Mouse (Mus musculus) C2C12 (cell line): ENCODE results near the gene Ilvbl. TPM values are rescaled to one million over a fixed set of nuclear protein-coding genes. Genes with fewer than 3 reads are reported as not detected.

ENCODE experiments used
- H3K27me3 ChIP-seq: one replicate; pipeline ENCODE4 v1.6.1; 2011; ENCODE audit not compliant: control insufficient read depth, insufficient read depth, insufficient read length
- H3K36me3 ChIP-seq: one replicate; pipeline ENCODE4 v1.6.1; 2011; ENCODE audit not compliant: control insufficient read depth, insufficient read depth
- H3K4me3 ChIP-seq: one replicate; pipeline ENCODE4 v1.5.1; 2011; ENCODE audit warnings: mild to moderate bottlenecking, control low read depth; ENCODE audit not compliant: poor library complexity, insufficient read depth, severe bottlenecking
- H3K79me2 ChIP-seq: one replicate; pipeline ENCODE4 v1.6.1; 2011; ENCODE audit not compliant: control insufficient read depth, insufficient read depth
- H3K79me3 ChIP-seq: one replicate; pipeline ENCODE4 v1.6.1; 2011; ENCODE audit warnings: low read depth, control low read depth
- H3ac ChIP-seq: one replicate; pipeline ENCODE3; 2011; ENCODE audit warnings: low read depth; ENCODE audit not compliant: control insufficient read depth, insufficient read length
- CEBPB ChIP-seq: IDR thresholded peaks from one replicate; pipeline ENCODE4 v1.6.1; 2011; ENCODE audit warnings: low read depth, mild to moderate bottlenecking, control low read depth, moderate library complexity
- CTCF ChIP-seq: IDR thresholded peaks from one replicate; pipeline ENCODE4 v1.5.1; 2011; ENCODE audit not compliant: control insufficient read depth, insufficient read depth, insufficient read length
- FOSL1 ChIP-seq: IDR thresholded peaks from one replicate; pipeline ENCODE4 v1.8.0; 2011; ENCODE audit warnings: mild to moderate bottlenecking, low read length; ENCODE audit not compliant: poor library complexity, insufficient read depth, severe bottlenecking
- MAX ChIP-seq: IDR thresholded peaks from one replicate; pipeline ENCODE4 v1.6.1; 2011; ENCODE audit warnings: mild to moderate bottlenecking, control low read depth
- MYOD1 ChIP-seq: IDR thresholded peaks from one replicate; pipeline ENCODE4 v1.6.1; 2011; ENCODE audit warnings: low read depth; ENCODE audit not compliant: control insufficient read depth, insufficient read length
- MYOG ChIP-seq: IDR thresholded peaks from one replicate; pipeline ENCODE4 v1.6.1; 2011; ENCODE audit not compliant: control insufficient read depth, insufficient read length; ENCODE audit errors: extremely low read depth
- USF1 ChIP-seq: IDR thresholded peaks from one replicate; pipeline ENCODE4 v1.6.1; 2011; ENCODE audit warnings: low read depth, mild to moderate bottlenecking, control low read depth, moderate library complexity
- polyA plus RNA-seq: library from polyadenylated mRNA; unstranded; fragments of >200 nt; fragmentation: generic; extraction: Trizol; gene quantifications from one replicate; pipeline ENCODE4 v1.2.1, GENCODE M21; 2012; ENCODE audit warnings: missing spikeins

Ilvbl gene
- polyA plus RNA-seq, 1 experiment, result 23.7 TPM

GRCm38 (mm10) chr10:78585606-78586005 is 11.5 kb downstream of the Ilvbl start:
- no peak for TF ChIP-seq FOSL1
- no peak for TF ChIP-seq USF1
- TF ChIP-seq MYOG, result no peak
- TF ChIP-seq MYOD1, result no peak
- no peak for TF ChIP-seq CEBPB
- no peak for TF ChIP-seq MAX
- TF ChIP-seq CTCF, result no peak
- Histone ChIP-seq H3K79me3 (peaks cover 8% of the 10 kb centered on the region), H3K27me3 (no peaks in the 10 kb centered on the region), H3K79me2 (peaks cover 22% of the 10 kb centered on the region), H3K36me3 (peaks cover 66% of the 10 kb centered on the region), H3ac (no peak overlapping the region), H3K4me3 (no peak overlapping the region)

GRCm38 (mm10) chr10:78586026-78586425 is 11.9 kb downstream of the Ilvbl start:
- peaks cover 66% of the 10 kb centered on the region for H3K36me3 ChIP-seq

GRCm38 (mm10) chr10:78589291-78589690 is 15.1 kb downstream of the Ilvbl start:
- no peak overlapping the region for H3K4me3 ChIP-seq
- peaks cover 17% of the 10 kb centered on the region for H3K79me3 ChIP-seq
- no peaks in the 10 kb centered on the region for H3K27me3 ChIP-seq
- H3ac ChIP-seq, result no peak overlapping the region
- peaks cover 54% of the 10 kb centered on the region for H3K36me3 ChIP-seq
- TF ChIP-seq CTCF (no peak), USF1 (no peak), MYOD1 (no peak)
- peaks cover 33% of the 10 kb centered on the region for H3K79me2 ChIP-seq

More at GRCm38 (mm10) chr10:78586026-78586425, 11.9 kb downstream of the Ilvbl start:
- H3K79me3 ChIP-seq, result peaks cover 10% of the 10 kb centered on the region
- H3ac ChIP-seq, result no peak overlapping the region
- peaks cover 26% of the 10 kb centered on the region for H3K79me2 ChIP-seq
- H3K4me3 ChIP-seq, result no peak overlapping the region
- H3K27me3 ChIP-seq, result no peaks in the 10 kb centered on the region
- TF ChIP-seq CTCF, result no peak
- TF ChIP-seq USF1, result no peak
- no peak for TF ChIP-seq CEBPB
- TF ChIP-seq MAX, result no peak
- no peak for TF ChIP-seq FOSL1
- no peak for TF ChIP-seq MYOG
- no peak for TF ChIP-seq MYOD1

- Histone ChIP-seq H3K36me3 (peaks cover 48% of the 10 kb centered on the region), H3K27me3 (no peaks in the 10 kb centered on the region), H3K4me3 (no peak overlapping the region), H3K79me3 (peaks cover 17% of the 10 kb centered on the region), H3K79me2 (peaks cover 33% of the 10 kb centered on the region), H3ac (no peak overlapping the region)
- no peak for TF ChIP-seq CEBPB
Observed at GRCm38 (mm10) chr10:78589901-78590300, 15.8 kb downstream of the Ilvbl start.

GRCm38 (mm10) chr10:78590744-78591143 is 16.6 kb downstream of the Ilvbl start:
- Histone ChIP-seq H3K27me3 (no peaks in the 10 kb centered on the region), H3K36me3 (peaks cover 40% of the 10 kb centered on the region), H3K79me2 (peaks cover 33% of the 10 kb centered on the region), H3K4me3 (peak overlapping the region; percentile 85), H3ac (peak overlapping the region; percentile 97), H3K79me3 (peaks cover 17% of the 10 kb centered on the region)
- TF ChIP-seq CTCF (no peak), FOSL1 (no peak), MYOG (no peak), CEBPB (no peak), USF1 (no peak), MYOD1 (no peak), MAX (no peak)

- H3K27me3 ChIP-seq, result no peaks in the 10 kb centered on the region
- H3K79me2 ChIP-seq, result peaks cover 33% of the 10 kb centered on the region
- peak within 1 kb of the TSS; percentile 97 for H3ac ChIP-seq
- peak within 1 kb of the TSS; percentile 85 for H3K4me3 ChIP-seq
- H3K79me3 ChIP-seq, result peaks cover 17% of the 10 kb centered on the region
- H3K36me3 ChIP-seq, result peaks cover 30% of the 10 kb centered on the region
- TF ChIP-seq FOSL1 (no peak), MAX (no peak), USF1 (no peak), MYOG (no peak), CEBPB (no peak), MYOD1 (no peak), CTCF (no peak)
Observed at GRCm38 (mm10) chr10:78591406-78592328, 17.5 kb downstream of the Ilvbl start, which contains the start of gene Syde1. Syde1 (minus strand) TSS chr10:78591964.
